8 mouse cellular contexts compared by ENCODE assay signal in the genomic region with DNA sequence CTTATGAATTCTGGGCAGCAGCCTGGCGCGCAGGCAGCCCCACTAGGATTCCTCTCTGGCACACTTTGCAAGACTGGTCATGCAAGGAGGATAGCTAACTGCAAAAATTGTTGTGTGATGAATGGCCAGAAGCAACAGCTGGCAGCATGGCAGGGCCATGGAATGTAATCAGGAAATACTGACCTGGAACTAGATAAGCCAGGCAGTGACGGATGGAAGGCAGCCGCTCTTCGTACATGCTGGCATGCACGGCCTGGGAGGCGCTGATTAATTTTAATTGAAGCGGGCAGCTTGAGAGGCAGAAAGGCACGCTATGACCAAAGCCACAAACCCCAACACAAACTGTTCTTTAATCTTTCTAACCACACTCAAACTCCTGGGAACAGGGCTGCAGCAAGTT. TPM values are rescaled to one million over a fixed set of nuclear protein-coding genes. Genes with fewer than 3 reads are reported as not detected.
DNase-seq lines count a peak whose midpoint lies in the region; ATAC-seq and TF ChIP-seq lines count a peak whose summit lies in the region.

No protein-coding gene starts in this region.

- WGBS in heart, adult 2 months, result 15% methylated on average over 9 of the region's 9 CpGs
- WGBS in lung, postnatal 0 days, result 13% methylated on average over 9 of the region's 9 CpGs

- TF ChIP-seq POLR2A in heart, adult 2 months (IDR thresholded peaks at IDR 0.05; ENCODE audit: insufficient read depth, low read depth, low read length), result no peak

- no peak for TF ChIP-seq CTCF in heart, adult 2 months (IDR thresholded peaks at IDR 0.05)
- no peak for TF ChIP-seq CTCF in lung, postnatal 0 days (IDR thresholded peaks at IDR 0.05)

- DNase-seq in testis, postnatal 14 days (ENCODE audit: low spot score), result peak; percentile 12
- DNase-seq in testis, postnatal 10 days (ENCODE audit: low spot score), result no peak
- DNase-seq in heart, adult 2 months, result peak; percentile 40 to 72
- peak; percentile 9 for DNase-seq in kidney, adult 9 months
- DNase-seq in lung, postnatal 0 days (ENCODE audit: low spot score), result peak; percentile 59
- DNase-seq in frontal cortex, postnatal 25 days (ENCODE audit: low spot score in 2 of 2), result no peak
- no peak for DNase-seq in thymus, postnatal 4 days
- DNase-seq in left cerebral cortex, postnatal 14 days (ENCODE audit: low spot score in 2 of 2), result no peak

- H3K27ac ChIP-seq in heart, adult 2 months, result peak overlapping the region; percentile 57
- no peak overlapping the region for H3K27ac ChIP-seq in lung, postnatal 0 days (ENCODE audit: low read length)

- no peak overlapping the region for H3K9ac ChIP-seq in heart, adult 2 months (ENCODE audit: low read depth, low read length)
- H3K9ac ChIP-seq in lung, postnatal 0 days (replicated peaks; ENCODE audit: low read depth), result no peak overlapping the region

- H3K79me2 ChIP-seq in heart, adult 2 months (replicated peaks; ENCODE audit: control insufficient read depth, insufficient read depth, low read length), result no peaks in the 10 kb centered on the region

- intact Hi-C loops in heart, adult 2 months (cut with DNase I), result no loop called here
- intact Hi-C loops in left cerebral cortex, postnatal 14 days (cut with DNase I), result no loop called here

- peak overlapping the region; percentile 14; the same call in 1 of the 2 replicates for H3K4me2 ChIP-seq in lung, postnatal 0 days (replicated peaks; ENCODE audit: low read depth, low read length)

- H3K4me3 ChIP-seq in heart, adult 2 months, result no peak overlapping the region
- H3K4me3 ChIP-seq in lung, postnatal 0 days (ENCODE audit: low read depth, low read length), result no peak overlapping the region

- H3K9me3 ChIP-seq in lung, postnatal 0 days (ENCODE audit: low read length), result no peaks in the 10 kb centered on the region

- no peaks in the 10 kb centered on the region; the same call in 1 of the 2 replicates for H3K4me1 ChIP-seq in heart, adult 2 months (ENCODE audit: control insufficient read depth, insufficient read depth, low read length)
- H3K4me1 ChIP-seq in lung, postnatal 0 days (ENCODE audit: insufficient read depth, low read depth, low read length), result peaks cover 11% of the 10 kb centered on the region; the same call in 1 of the 2 replicates

- ATAC-seq in lung, postnatal 0 days, result peak; percentile 70

- TF ChIP-seq EP300 in heart, adult 2 months (IDR thresholded peaks at IDR 0.05; ENCODE audit: insufficient read depth, low read depth, low read length), result peak; percentile 91; the same call in 1 of the 2 replicates
- TF ChIP-seq EP300 in lung, postnatal 0 days (IDR thresholded peaks at IDR 0.05), result peak; percentile 68

- H3K27me3 ChIP-seq in heart, adult 2 months (ENCODE audit: control insufficient read depth, insufficient read depth, low read length), result no peaks in the 10 kb centered on the region
- no peaks in the 10 kb centered on the region for H3K27me3 ChIP-seq in lung, postnatal 0 days (replicated peaks; ENCODE audit: insufficient read depth, low read length)

- H3K36me3 ChIP-seq in heart, adult 2 months (ENCODE audit: control insufficient read depth, insufficient read depth, low read length), result no peaks in the 10 kb centered on the region
- H3K36me3 ChIP-seq in lung, postnatal 0 days (ENCODE audit: insufficient read depth, low read length), result no peaks in the 10 kb centered on the region

RNA-seq across cellular contexts. Expression of gene Ktn1, which starts 13.8 kb away (rescaled TPM):
- 100 to 1,000 TPM; 195 to 220 TPM for total RNA-seq in heart, adult 2 months (2021)
- polyA plus RNA-seq in heart, adult 2 months (2012; rRNA removed), result 15.9 and 34.9 TPM in 2 replicates
- 50.8 and 53.9 TPM in 2 replicates for polyA plus RNA-seq in lung, postnatal 0 days (2015; fragmentation: Nextera tagmentation; extraction: Ambion mirVana)
- 10 to 100 TPM; 89.8 to 94.0 TPM for total RNA-seq in left cerebral cortex, postnatal 14 days (2021)

Comparison
In these comparisons a context has a peak if more than half of its experiments do, and no peak if none do; other contexts are left out.
1. DNase-seq: peak in testis, postnatal 14 days (single experiment), heart, adult 2 months (2 of 2), kidney, adult 9 months (single experiment) and lung, postnatal 0 days (single experiment); none in testis, postnatal 10 days (single experiment), frontal cortex, postnatal 25 days (0 of 2), thymus, postnatal 4 days (single experiment) and left cerebral cortex, postnatal 14 days (0 of 2).